Mouse (Mus musculus) left cerebral cortex, postnatal 4 days (tissue): ENCODE results near the gene Ak5. TPM values are rescaled to one million over a fixed set of nuclear protein-coding genes. Genes with fewer than 3 reads are reported as not detected.

Experiments used
- DNase-seq: peaks from one replicate; pipeline ENCODE4 v3.0.0-alpha.2; 2022
- intact Hi-C: fragments of 180-260 bp; cut with DNase I; formaldehyde crosslinking; loops from one replicate; pipeline ENCODE4 v1.15.1; 2025
- total RNA-seq, 2 experiments: library from RNA; stranded (reverse); gene quantifications; 2 replicates each; pipeline ENCODE4 v1.2.3; 2021

Gene Ak5
- total RNA-seq, 2 experiments from 2014 or later, result 37.3 to 47.7 TPM

GRCm38 (mm10) chr3:152453163-152453562 is 215.0 kb downstream of the Ak5 start:
- no peak for DNase-seq
- intact Hi-C loops, result no loop called here

DNA sequence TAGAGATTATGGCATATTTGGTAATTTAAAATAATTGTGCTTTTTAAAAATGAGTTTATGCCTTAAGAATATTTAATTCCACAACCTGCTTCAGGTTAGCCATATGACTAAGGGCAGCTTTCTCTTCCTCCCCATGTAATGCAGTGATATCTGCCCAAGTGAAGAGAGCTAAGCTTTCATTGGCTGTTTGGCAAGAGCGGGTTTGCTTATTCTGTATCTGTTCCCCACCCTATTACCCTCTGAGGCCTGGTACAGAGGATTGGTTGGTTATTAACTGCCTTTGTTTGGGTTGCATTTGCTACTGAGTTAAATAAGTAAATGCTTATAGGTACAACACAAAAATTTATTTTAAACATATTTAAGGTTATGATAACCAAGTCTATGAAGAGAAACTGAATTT is 221.2 kb downstream of the Ak5 start:
- intact Hi-C loops, result no loop called here

GRCm38 (mm10) chr3:152444114-152444513 is 224.0 kb downstream of the Ak5 start:
- DNase-seq, result no peak
- intact Hi-C loops, result no loop called here

More for the DNA sequence above, 221.2 kb downstream of the Ak5 start:
- no peak for DNase-seq

GRCm38 (mm10) chr3:152442795-152443194 is 225.4 kb downstream of the Ak5 start:
- DNase-seq, result no peak
- intact Hi-C loops, result no loop called here

GRCm38 (mm10) chr3:152438068-152438467 is 230.1 kb downstream of the Ak5 start:
- DNase-seq, result no peak
- intact Hi-C loops, result no loop called here

- no peak for DNase-seq
- intact Hi-C loops, result no loop called here
These were observed 232.6 kb downstream of the Ak5 start for GRCm38 (mm10) chr3:152435590-152435989.

GRCm38 (mm10) chr3:152432677-152433076 is 235.5 kb downstream of the Ak5 start:
- intact Hi-C loops, result loop anchor here (5.0 kb wide), 2 partner anchors 35 to 1075 kb away; partner anchors contain the start of gene Zzz3
- DNase-seq, result no peak

- intact Hi-C loops, result no loop called here
- DNase-seq, result no peak
These were observed 239.2 kb downstream of the Ak5 start for GRCm38 (mm10) chr3:152428925-152429324.

Other genes starting within 250 kb of the Ak5 start
- gene Pigk, start 45.7 kb upstream of the Ak5 start, total RNA-seq, result 10 to 100 TPM; 34.1 to 43.3 TPM